Mouse (Mus musculus) megakaryocyte-erythroid progenitor cell, adult 5-6 weeks (primary cell): ENCODE results near the gene Rp9. TPM values are rescaled to one million over a fixed set of nuclear protein-coding genes. Genes with fewer than 3 reads are reported as not detected.

Experiments
- ATAC-seq: replicated peaks from 2 replicates; pipeline ENCODE4 v1.8.0; 2016; ENCODE audit warnings: mild to moderate bottlenecking, inconsistent platforms; ENCODE audit not compliant: severe bottlenecking, poor library complexity, low FRiP score, low TSS enrichment
- total RNA-seq, 2 experiments: library from RNA; stranded (forward) in 1 of 2; stranded (reverse) in 1 of 2; fragments of 200-1000, 215-1000 nt in 1 of 2; fragments of >200 nt in 1 of 2; fragmentation: Nextera tagmentation in 1 of 2; gene quantifications; 2 replicates each; pipeline ENCODE4 v1.2.3; 2014 to 2017

The Rp9 gene
- total RNA-seq, 2 experiments from 2014 or later: 128 to 309 TPM

DNA sequence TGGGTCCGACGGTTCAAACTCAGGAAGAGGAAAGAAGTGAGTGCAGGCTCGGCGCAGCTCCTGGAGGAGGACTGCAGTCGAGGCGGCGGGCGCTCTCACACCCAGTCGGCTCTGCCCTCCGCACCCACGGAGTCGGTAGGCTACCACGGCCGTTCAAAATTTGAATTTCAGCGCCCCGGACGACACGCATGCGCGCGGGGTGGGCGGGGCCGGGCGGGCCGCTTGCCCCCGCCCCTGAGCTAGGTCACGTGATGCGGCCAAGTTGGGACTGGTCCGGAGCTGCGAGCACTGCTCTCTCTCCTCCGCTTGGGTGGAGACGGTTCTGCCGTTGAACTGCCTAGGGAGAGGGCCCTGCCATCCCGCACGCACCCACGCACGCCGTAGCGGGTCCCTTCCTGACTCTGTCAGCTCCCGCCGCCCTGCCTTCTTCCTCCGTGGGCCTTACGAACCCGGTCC lies 80.5 kb downstream of the Rp9 start, which contains the start of gene Anln:
Gene Anln, minus strand, starts transcription at position 168 of the 456 bp plus-strand sequence.
- ATAC-seq: peak; percentile 90

DNA sequence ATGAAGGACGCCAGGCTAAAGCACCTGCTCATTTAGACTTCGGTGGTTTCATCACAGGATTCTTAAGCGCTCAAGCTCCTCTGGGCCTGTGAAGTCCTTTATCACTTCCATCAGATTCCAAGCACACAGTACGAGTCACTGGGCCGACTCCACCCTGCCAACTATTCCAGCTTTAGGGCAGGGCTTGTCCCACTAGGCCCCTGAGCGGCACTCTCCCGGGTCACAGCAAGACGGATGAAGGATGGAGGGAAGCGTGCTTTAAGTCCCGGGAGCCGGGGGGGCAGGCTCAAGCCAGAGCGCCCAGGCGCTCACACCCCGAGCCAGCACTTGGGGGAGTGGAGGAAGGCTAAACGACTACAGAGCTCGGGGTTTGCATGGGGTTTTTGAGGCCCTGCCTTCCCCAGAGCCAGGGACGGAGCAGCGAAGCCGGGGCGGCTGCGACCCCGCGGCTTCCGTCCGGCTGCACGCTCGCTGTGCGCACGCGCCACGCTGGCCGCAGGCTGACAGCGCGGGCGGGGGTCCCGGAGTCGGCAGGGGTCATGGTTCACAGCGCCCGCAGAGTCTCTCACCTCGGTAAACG lies 81.1 kb downstream of the Rp9 start:
- ATAC-seq: peak; percentile 67

- no peak; the same call in none of the 2 replicates for ATAC-seq
These were observed 81.6 kb downstream of the Rp9 start for GRCm38 (mm10) chr9:22387901-22388300.

DNA sequence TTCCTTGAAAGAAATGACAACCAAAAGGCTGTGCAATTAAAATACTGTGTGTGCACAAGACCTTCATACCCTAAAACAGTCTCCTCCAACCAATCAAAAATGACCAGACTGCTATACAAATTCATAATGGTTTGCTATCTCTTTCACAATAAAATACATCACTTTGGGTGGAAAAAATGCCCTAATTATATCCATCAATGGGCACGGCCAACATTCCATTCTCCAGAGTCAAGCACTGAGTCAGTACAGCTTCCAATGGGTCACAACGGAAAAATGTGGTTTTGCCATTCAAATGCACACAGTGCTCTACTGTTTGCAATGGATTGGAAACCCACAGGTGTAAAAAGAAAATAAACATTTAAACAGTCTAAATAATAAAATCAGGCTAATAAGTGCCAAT lies 83.7 kb downstream of the Rp9 start:
- ATAC-seq: no peak

GRCm38 (mm10) chr9:22376086-22376485 lies 93.5 kb downstream of the Rp9 start:
- no peak for ATAC-seq

GRCm38 (mm10) chr9:22372760-22373159 lies 96.8 kb downstream of the Rp9 start:
- peak; percentile 22; the same call in 1 of the 2 replicates for ATAC-seq

DNA sequence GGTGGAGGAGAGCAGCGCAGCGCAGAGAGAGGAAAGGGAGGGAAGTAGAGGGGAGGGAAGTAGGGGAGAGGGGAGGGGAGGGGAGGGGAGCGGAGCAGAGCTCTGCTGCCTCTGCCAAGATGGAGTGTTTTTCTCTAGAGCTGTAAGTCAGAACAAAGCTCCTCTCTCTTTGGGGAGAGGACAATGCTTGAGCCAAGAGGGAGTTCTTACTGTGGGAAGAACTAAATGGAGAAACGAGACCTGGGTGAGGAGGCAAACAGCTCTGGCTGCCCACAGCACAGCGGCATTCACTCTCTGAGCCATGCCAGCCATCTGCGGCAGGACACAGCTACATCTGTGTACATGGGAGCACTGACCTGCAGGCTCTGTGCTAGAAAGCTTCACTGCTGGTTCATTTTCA lies 101.5 kb downstream of the Rp9 start:
- no peak for ATAC-seq

DNA sequence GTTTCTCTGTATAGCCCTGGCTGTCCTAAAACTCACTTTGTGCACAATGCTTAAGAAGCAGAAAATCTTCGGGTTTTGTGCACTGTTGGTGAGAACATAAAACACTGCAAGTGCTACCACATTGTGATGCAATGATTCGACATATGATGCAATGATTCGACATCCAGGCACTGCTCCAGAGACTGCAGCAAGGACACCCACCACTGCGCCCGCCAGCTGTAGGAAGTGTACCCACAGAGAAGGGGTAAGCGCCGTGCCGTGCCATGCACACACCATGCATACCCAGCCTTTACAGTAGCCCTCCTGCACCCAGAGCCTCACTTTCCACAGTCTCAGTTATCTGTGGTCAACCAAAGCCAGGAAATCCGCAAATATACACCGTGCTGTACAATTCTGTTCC lies 102.9 kb downstream of the Rp9 start:
- 0 out of 2 replicates have a peak, but pooled peaks have one; percentile 13 for ATAC-seq

GRCm38 (mm10) chr9:22366221-22366620 lies 103.3 kb downstream of the Rp9 start:
- ATAC-seq: no peak

Other genes starting within 250 kb of the Rp9 start
- gene Zfp809, start 244.0 kb downstream of the Rp9 start, total RNA-seq (2014; fragmentation: Nextera tagmentation): 50.6 and 53.6 TPM in 2 replicates
- gene Zfp809, start 244.0 kb downstream of the Rp9 start, total RNA-seq (2017): 34.1 and 44.6 TPM in 2 replicates
- gene Zfp599, start 209.8 kb downstream of the Rp9 start, total RNA-seq (2014; fragmentation: Nextera tagmentation): 6.2 and 6.3 TPM in 2 replicates
- 6.7 and 13.7 TPM in 2 replicates for gene Zfp599, start 209.8 kb downstream of the Rp9 start, total RNA-seq (2017)
- 9.7 and 13.3 TPM in 2 replicates for gene Zfp810, start 162.1 kb downstream of the Rp9 start, total RNA-seq (2014; fragmentation: Nextera tagmentation)
- 5.6 and 6.3 TPM in 2 replicates for gene Zfp810, start 162.1 kb downstream of the Rp9 start, total RNA-seq (2017)
- gene Anln, start 80.6 kb downstream of the Rp9 start, total RNA-seq (2014; fragmentation: Nextera tagmentation): 79.4 and 93.1 TPM in 2 replicates
- 59.5 and 67.9 TPM in 2 replicates for gene Anln, start 80.6 kb downstream of the Rp9 start, total RNA-seq (2017)
- 5.8 and 10.7 TPM in 2 replicates for gene 9530077C05Rik, start 58.2 kb downstream of the Rp9 start, total RNA-seq (2014; fragmentation: Nextera tagmentation)
- 11.7 and 16.4 TPM in 2 replicates for gene 9530077C05Rik, start 58.2 kb downstream of the Rp9 start, total RNA-seq (2017)
- gene Gm17545, start 15.5 kb downstream of the Rp9 start, total RNA-seq (2014; fragmentation: Nextera tagmentation): not detected in 2 replicates
- gene Gm17545, start 15.5 kb downstream of the Rp9 start, total RNA-seq (2017): not detected in 2 replicates
- 12.2 and 25.8 TPM in 2 replicates for gene Bbs9, start 6.0 kb upstream of the Rp9 start, total RNA-seq (2014; fragmentation: Nextera tagmentation)
- gene Bbs9, start 6.0 kb upstream of the Rp9 start, total RNA-seq (2017): 17.8 and 20.2 TPM in 2 replicates